Mouse (Mus musculus): ENCODE measurements at regions not wholly inside any gene's neighbourhood (a gene's known extent, or its start where the extent isn't known, plus 50 kb on each side); places are given as distances from the start of the nearest gene placed in this dataset.

DNA sequence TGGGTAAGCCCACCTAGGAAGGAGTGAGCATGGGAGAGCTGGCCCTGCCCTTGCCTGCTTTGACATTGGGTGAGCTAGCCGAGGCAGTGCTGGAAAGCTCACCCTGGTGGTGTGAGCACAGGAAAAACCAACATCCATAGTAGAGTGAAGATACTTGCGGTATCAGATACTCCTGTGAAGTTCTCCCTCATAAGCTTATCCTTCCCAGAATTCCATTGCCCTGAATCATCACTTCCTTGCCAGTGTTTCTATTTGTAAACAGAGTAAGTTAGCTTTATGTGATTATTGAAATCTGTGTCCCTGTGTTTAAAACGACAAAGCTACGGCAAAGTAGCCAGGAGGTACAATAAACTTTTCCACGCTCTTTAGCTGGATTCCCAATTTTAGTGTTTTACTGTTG lies 93.9 kb upstream of the Cd93 start:
- Histone ChIP-seq H3K27me3 (ENCODE audit: control insufficient read depth, insufficient read depth, low read length) (no peaks in the 10 kb centered on the region), H3K9ac (ENCODE audit: low read length) (no peak overlapping the region), H3K27ac (ENCODE audit: low read length) (no peak overlapping the region), H3K4me1 (ENCODE audit: control insufficient read depth, insufficient read depth, low read length) (0 out of 2 replicates have a peak, but pooled peaks cover 3% of the 10 kb centered on the region), H3K9me3 (replicated peaks; ENCODE audit: control insufficient read depth, low read length) (no peaks in the 10 kb centered on the region), H3K36me3 (ENCODE audit: control insufficient read depth, insufficient read depth, low read length) (no peaks in the 10 kb centered on the region), H3K4me3 (replicated peaks; ENCODE audit: low read length) (no peak overlapping the region), H3K4me2 (ENCODE audit: low read depth, low read length) (no peak overlapping the region)
- 73% methylated on average over 5 of the region's 5 CpGs for WGBS
- no peak for ATAC-seq (ENCODE audit: insufficient read depth, low FRiP score)

DNA sequence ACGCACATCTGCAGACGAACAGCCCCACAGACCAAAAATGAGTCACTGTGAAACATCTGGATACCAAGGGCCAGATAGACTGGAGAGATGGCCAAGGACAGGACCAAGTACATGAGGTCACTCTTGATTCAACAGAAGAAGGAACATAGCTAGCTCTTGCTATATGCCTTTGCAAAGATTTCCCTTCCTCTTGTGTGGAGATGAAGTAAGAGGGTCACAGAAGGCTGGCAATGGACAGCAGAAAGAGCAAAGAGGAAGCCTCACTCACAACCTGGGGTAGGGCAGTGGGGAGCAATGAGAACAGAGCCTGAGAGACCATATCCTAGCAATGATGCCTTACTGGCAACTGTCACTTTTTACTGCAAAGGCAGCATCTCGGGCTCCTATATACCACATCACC lies 93.2 kb upstream of the Cd93 start:
- no peak overlapping the region for H3K9ac ChIP-seq (ENCODE audit: low read length)
- H3K4me1 ChIP-seq (ENCODE audit: control insufficient read depth, insufficient read depth, low read length): 0 out of 2 replicates have a peak, but pooled peaks cover 3% of the 10 kb centered on the region
- no peaks in the 10 kb centered on the region for H3K9me3 ChIP-seq (replicated peaks; ENCODE audit: control insufficient read depth, low read length)
- no peaks in the 10 kb centered on the region for H3K27me3 ChIP-seq (ENCODE audit: control insufficient read depth, insufficient read depth, low read length)
- ATAC-seq (ENCODE audit: insufficient read depth, low FRiP score): no peak
- no peak overlapping the region for H3K27ac ChIP-seq (ENCODE audit: low read length)
- no peaks in the 10 kb centered on the region for H3K36me3 ChIP-seq (ENCODE audit: control insufficient read depth, insufficient read depth, low read length)
- H3K4me2 ChIP-seq (ENCODE audit: low read depth, low read length): no peak overlapping the region
- WGBS: 83% methylated on average over 3 of the region's 3 CpGs
- no peak overlapping the region for H3K4me3 ChIP-seq (replicated peaks; ENCODE audit: low read length)

GRCm38 (mm10) chr2:148535562-148536180 lies 92.3 kb upstream of the Cd93 start:
- Histone ChIP-seq H3K36me3 (ENCODE audit: control insufficient read depth, insufficient read depth, low read length) (no peaks in the 10 kb centered on the region), H3K4me3 (replicated peaks; ENCODE audit: low read length) (no peak overlapping the region), H3K27me3 (ENCODE audit: control insufficient read depth, insufficient read depth, low read length) (no peaks in the 10 kb centered on the region), H3K4me1 (ENCODE audit: control insufficient read depth, insufficient read depth, low read length) (0 out of 2 replicates have a peak, but pooled peaks cover 3% of the 10 kb centered on the region), H3K4me2 (ENCODE audit: low read depth, low read length) (no peak overlapping the region), H3K9ac (ENCODE audit: low read length) (no peak overlapping the region), H3K9me3 (replicated peaks; ENCODE audit: control insufficient read depth, low read length) (no peaks in the 10 kb centered on the region), H3K27ac (ENCODE audit: low read length) (no peak overlapping the region)
- ATAC-seq (ENCODE audit: insufficient read depth, low FRiP score): no peak
- WGBS: 66% methylated on average over 5 of the region's 5 CpGs

- Histone ChIP-seq H3K36me3 (ENCODE audit: control insufficient read depth, insufficient read depth, low read length) (no peaks in the 10 kb centered on the region), H3K9me3 (replicated peaks; ENCODE audit: control insufficient read depth, low read length) (no peaks in the 10 kb centered on the region), H3K4me2 (ENCODE audit: low read depth, low read length) (no peak overlapping the region), H3K4me3 (replicated peaks; ENCODE audit: low read length) (no peak overlapping the region), H3K4me1 (ENCODE audit: control insufficient read depth, insufficient read depth, low read length) (no peaks in the 10 kb centered on the region), H3K27ac (ENCODE audit: low read length) (no peak overlapping the region), H3K9ac (ENCODE audit: low read length) (no peak overlapping the region), H3K27me3 (ENCODE audit: control insufficient read depth, insufficient read depth, low read length) (no peaks in the 10 kb centered on the region)
- 60% methylated on average over 4 of the region's 4 CpGs for WGBS
- ATAC-seq (ENCODE audit: insufficient read depth, low FRiP score): no peak
Measured at GRCm38 (mm10) chr2:148532051-148532450, 88.7 kb upstream of the Cd93 start.

DNA sequence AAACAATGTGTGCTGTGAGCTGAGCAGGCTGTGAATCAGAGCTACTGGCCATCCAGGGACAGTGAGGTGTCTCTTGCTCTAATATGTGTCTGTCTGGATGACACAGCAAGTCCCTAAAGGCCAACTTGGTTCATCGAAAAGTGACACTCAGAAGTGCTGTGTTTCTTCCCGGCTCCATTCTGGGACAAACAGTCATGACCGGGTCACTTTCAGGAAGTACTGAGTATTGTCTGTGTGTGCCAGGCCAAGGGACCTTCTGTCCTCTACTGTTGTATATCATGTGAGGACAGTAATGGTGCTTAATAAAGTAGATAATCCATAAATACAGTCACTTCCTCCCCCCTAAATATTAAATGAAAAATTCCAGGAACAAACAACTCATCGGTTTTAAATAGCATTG lies 87.2 kb upstream of the Cd93 start:
- H3K9me3 ChIP-seq (replicated peaks; ENCODE audit: control insufficient read depth, low read length): no peaks in the 10 kb centered on the region
- H3K4me2 ChIP-seq (ENCODE audit: low read depth, low read length): no peak overlapping the region
- no peaks in the 10 kb centered on the region for H3K4me1 ChIP-seq (ENCODE audit: control insufficient read depth, insufficient read depth, low read length)
- no peak overlapping the region for H3K27ac ChIP-seq (ENCODE audit: low read length)
- no peaks in the 10 kb centered on the region for H3K27me3 ChIP-seq (ENCODE audit: control insufficient read depth, insufficient read depth, low read length)
- H3K36me3 ChIP-seq (ENCODE audit: control insufficient read depth, insufficient read depth, low read length): no peaks in the 10 kb centered on the region
- no peak overlapping the region for H3K9ac ChIP-seq (ENCODE audit: low read length)
- 67% methylated on average over 4 of the region's 4 CpGs for WGBS
- no peak for ATAC-seq (ENCODE audit: insufficient read depth, low FRiP score)
- H3K4me3 ChIP-seq (replicated peaks; ENCODE audit: low read length): no peak overlapping the region

DNA sequence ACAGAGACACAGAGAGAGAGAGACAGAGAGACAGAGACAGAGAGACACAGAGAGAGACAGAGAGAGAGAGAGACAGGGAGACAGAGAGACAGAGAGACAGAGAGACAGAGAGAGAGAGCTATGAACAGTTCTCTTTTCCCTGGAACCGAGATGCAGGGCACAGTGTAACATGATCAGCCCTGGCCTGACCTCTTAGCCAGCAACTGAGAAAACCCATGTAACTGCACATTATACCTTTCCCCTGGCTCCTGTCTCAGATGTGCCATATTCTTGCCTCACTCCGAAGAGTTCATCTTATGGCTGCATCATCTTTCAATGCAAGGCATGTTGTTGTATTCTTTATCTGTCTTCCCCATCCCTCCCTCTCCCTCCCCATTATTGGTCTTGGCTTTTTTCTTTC lies 86.5 kb upstream of the Cd93 start:
- Histone ChIP-seq H3K9ac (ENCODE audit: low read length) (no peak overlapping the region), H3K9me3 (replicated peaks; ENCODE audit: control insufficient read depth, low read length) (no peaks in the 10 kb centered on the region), H3K27me3 (ENCODE audit: control insufficient read depth, insufficient read depth, low read length) (no peaks in the 10 kb centered on the region), H3K36me3 (ENCODE audit: control insufficient read depth, insufficient read depth, low read length) (no peaks in the 10 kb centered on the region), H3K4me2 (ENCODE audit: low read depth, low read length) (no peak overlapping the region), H3K4me1 (ENCODE audit: control insufficient read depth, insufficient read depth, low read length) (no peaks in the 10 kb centered on the region), H3K4me3 (replicated peaks; ENCODE audit: low read length) (no peak overlapping the region), H3K27ac (ENCODE audit: low read length) (no peak overlapping the region)
- ATAC-seq (ENCODE audit: insufficient read depth, low FRiP score): no peak
- WGBS: 31% methylated on average over 2 of the region's 2 CpGs

GRCm38 (mm10) chr2:148527755-148528154 lies 84.4 kb upstream of the Cd93 start:
- no peak overlapping the region for H3K27ac ChIP-seq (ENCODE audit: low read length)
- H3K4me1 ChIP-seq (ENCODE audit: control insufficient read depth, insufficient read depth, low read length): no peaks in the 10 kb centered on the region
- no peak for ATAC-seq (ENCODE audit: insufficient read depth, low FRiP score)
- 79% methylated on average over 5 of the region's 5 CpGs for WGBS
- H3K4me2 ChIP-seq (ENCODE audit: low read depth, low read length): no peak overlapping the region
- no peaks in the 10 kb centered on the region for H3K9me3 ChIP-seq (replicated peaks; ENCODE audit: control insufficient read depth, low read length)
- H3K36me3 ChIP-seq (ENCODE audit: control insufficient read depth, insufficient read depth, low read length): no peaks in the 10 kb centered on the region
- no peak overlapping the region for H3K4me3 ChIP-seq (replicated peaks; ENCODE audit: low read length)
- H3K9ac ChIP-seq (ENCODE audit: low read length): no peak overlapping the region
- no peaks in the 10 kb centered on the region for H3K27me3 ChIP-seq (ENCODE audit: control insufficient read depth, insufficient read depth, low read length)

DNA sequence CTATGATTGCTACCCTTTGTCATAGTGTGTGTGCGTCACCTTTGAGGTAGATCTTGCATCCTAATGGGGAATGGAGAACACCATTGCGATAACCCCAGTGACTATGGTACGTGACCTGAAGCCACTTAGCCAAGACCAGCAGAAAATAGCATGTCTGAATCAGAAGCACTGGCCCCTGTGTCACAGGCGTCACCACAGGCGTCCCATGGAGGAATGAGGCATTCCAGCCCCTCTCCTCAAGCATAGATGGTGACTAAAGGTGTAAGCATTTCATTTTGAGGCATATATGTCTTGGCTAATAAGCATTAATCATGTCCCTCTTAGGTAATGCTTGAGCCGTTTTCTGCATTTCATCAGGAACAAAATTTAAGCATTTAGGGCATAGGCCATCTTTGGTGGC lies 82.1 kb upstream of the Cd93 start:
- H3K4me1 ChIP-seq (ENCODE audit: control insufficient read depth, insufficient read depth, low read length): no peaks in the 10 kb centered on the region
- no peak for ATAC-seq (ENCODE audit: insufficient read depth, low FRiP score)
- no peak overlapping the region for H3K4me3 ChIP-seq (replicated peaks; ENCODE audit: low read length)
- no peak overlapping the region for H3K4me2 ChIP-seq (ENCODE audit: low read depth, low read length)
- 84% methylated on average over 6 of the region's 6 CpGs for WGBS
- no peak overlapping the region for H3K9ac ChIP-seq (ENCODE audit: low read length)
- no peaks in the 10 kb centered on the region for H3K9me3 ChIP-seq (replicated peaks; ENCODE audit: control insufficient read depth, low read length)
- H3K27ac ChIP-seq (ENCODE audit: low read length): no peak overlapping the region
- H3K27me3 ChIP-seq (ENCODE audit: control insufficient read depth, insufficient read depth, low read length): no peaks in the 10 kb centered on the region
- H3K36me3 ChIP-seq (ENCODE audit: control insufficient read depth, insufficient read depth, low read length): no peaks in the 10 kb centered on the region

DNA sequence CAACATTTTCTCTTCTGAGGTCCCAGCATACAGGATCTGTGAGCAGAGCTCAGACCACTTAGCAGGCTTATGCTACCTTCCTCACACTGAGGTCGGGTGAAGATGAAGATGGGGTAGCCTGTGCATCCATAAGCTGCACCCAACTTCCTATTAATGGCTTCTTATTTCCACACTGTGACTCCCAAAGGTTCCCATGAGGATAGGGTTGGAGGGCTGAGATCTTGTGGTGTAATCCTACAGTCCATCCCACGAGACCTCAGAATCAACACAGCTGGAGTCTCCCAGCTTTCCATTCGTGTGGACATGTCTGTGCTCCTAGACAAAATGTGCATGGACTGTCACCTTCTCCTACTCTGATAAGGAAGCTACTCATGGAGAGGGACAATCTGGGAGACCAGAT lies 80.0 kb upstream of the Cd93 start:
- H3K9ac ChIP-seq (ENCODE audit: low read length): no peak overlapping the region
- no peaks in the 10 kb centered on the region for H3K27me3 ChIP-seq (ENCODE audit: control insufficient read depth, insufficient read depth, low read length)
- ATAC-seq (ENCODE audit: insufficient read depth, low FRiP score): no peak
- no peak overlapping the region for H3K4me2 ChIP-seq (ENCODE audit: low read depth, low read length)
- H3K4me1 ChIP-seq (ENCODE audit: control insufficient read depth, insufficient read depth, low read length): peaks cover 7% of the 10 kb centered on the region; the same call in 1 of the 2 replicates
- H3K36me3 ChIP-seq (ENCODE audit: control insufficient read depth, insufficient read depth, low read length): no peaks in the 10 kb centered on the region
- 70% methylated on average over 3 of the region's 3 CpGs for WGBS
- H3K9me3 ChIP-seq (replicated peaks; ENCODE audit: control insufficient read depth, low read length): no peaks in the 10 kb centered on the region
- H3K27ac ChIP-seq (ENCODE audit: low read length): no peak overlapping the region
- no peak overlapping the region for H3K4me3 ChIP-seq (replicated peaks; ENCODE audit: low read length)

Measured in stomach, embryonic 16.5 days (tissue).